Mouse (Mus musculus): ENCODE measurements around the gene Ippk. TPM values are rescaled to one million over a fixed set of nuclear protein-coding genes. Genes with fewer than 3 reads are reported as not detected.

The Ippk gene
- polyA plus RNA-seq, 1 experiment from 2014 or later, result 12.6 TPM

GRCm38 (mm10) chr13:49382997-49383396 lies 38.1 kb upstream of the Ippk start:
- H3K27ac ChIP-seq (ENCODE audit: low read depth, low read length), result no peak overlapping the region
- DNase-seq (ENCODE audit: low spot score) (no peak), ATAC-seq (no peak)
- no peaks in the 10 kb centered on the region for H3K27me3 ChIP-seq (replicated peaks; ENCODE audit: control insufficient read depth, insufficient read depth, low read length)
- no peak overlapping the region for H3K4me2 ChIP-seq (ENCODE audit: low read length)
- peaks cover 87% of the 10 kb centered on the region for H3K36me3 ChIP-seq (ENCODE audit: control insufficient read depth, insufficient read depth, low read length)
- H3K9me3 ChIP-seq (replicated peaks; ENCODE audit: control insufficient read depth, low read length), result no peaks in the 10 kb centered on the region
- 96% methylated on average over 23 of the region's 23 CpGs for WGBS
- no peak overlapping the region for H3K4me3 ChIP-seq (ENCODE audit: low read depth, low read length)
- H3K9ac ChIP-seq (ENCODE audit: low read length), result no peak overlapping the region
- no peaks in the 10 kb centered on the region for H3K4me1 ChIP-seq (ENCODE audit: control insufficient read depth, insufficient read depth, low read length)

- no peak for ATAC-seq
- H3K9me3 ChIP-seq (replicated peaks; ENCODE audit: control insufficient read depth, low read length), result no peaks in the 10 kb centered on the region
- WGBS, result 81% methylated on average over 16 of the region's 16 CpGs
- peaks cover 75% of the 10 kb centered on the region for H3K36me3 ChIP-seq (ENCODE audit: control insufficient read depth, insufficient read depth, low read length)
- H3K27ac ChIP-seq (ENCODE audit: low read depth, low read length), result no peak overlapping the region
- no peak overlapping the region for H3K4me2 ChIP-seq (ENCODE audit: low read length)
- H3K4me3 ChIP-seq (ENCODE audit: low read depth, low read length), result no peak overlapping the region
- H3K27me3 ChIP-seq (replicated peaks; ENCODE audit: control insufficient read depth, insufficient read depth, low read length), result no peaks in the 10 kb centered on the region
- DNase-seq (ENCODE audit: low spot score), result no peak
- no peaks in the 10 kb centered on the region for H3K4me1 ChIP-seq (ENCODE audit: control insufficient read depth, insufficient read depth, low read length)
- H3K9ac ChIP-seq (ENCODE audit: low read length), result no peak overlapping the region
Observed at GRCm38 (mm10) chr13:49384751-49385463, 36.1 kb upstream of the Ippk start.

- H3K4me1 ChIP-seq (ENCODE audit: control insufficient read depth, insufficient read depth, low read length), result no peaks in the 10 kb centered on the region
- no peaks in the 10 kb centered on the region for H3K9me3 ChIP-seq (replicated peaks; ENCODE audit: control insufficient read depth, low read length)
- WGBS, result 94% methylated on average over 2 of the region's 2 CpGs
- H3K4me3 ChIP-seq (ENCODE audit: low read depth, low read length), result no peak overlapping the region
- ATAC-seq, result no peak
- H3K4me2 ChIP-seq (ENCODE audit: low read length), result no peak overlapping the region
- peaks cover 22% of the 10 kb centered on the region for H3K36me3 ChIP-seq (ENCODE audit: control insufficient read depth, insufficient read depth, low read length)
- no peak overlapping the region for H3K9ac ChIP-seq (ENCODE audit: low read length)
- DNase-seq (ENCODE audit: low spot score), result no peak
- no peaks in the 10 kb centered on the region for H3K27me3 ChIP-seq (replicated peaks; ENCODE audit: control insufficient read depth, insufficient read depth, low read length)
- no peak overlapping the region for H3K27ac ChIP-seq (ENCODE audit: low read depth, low read length)
Observed at GRCm38 (mm10) chr13:49391374-49391773, 29.7 kb upstream of the Ippk start.

- Histone ChIP-seq H3K4me3 (ENCODE audit: low read depth, low read length) (no peak overlapping the region), H3K36me3 (ENCODE audit: control insufficient read depth, insufficient read depth, low read length) (0 out of 2 replicates have a peak, but pooled peaks cover 14% of the 10 kb centered on the region), H3K9ac (ENCODE audit: low read length) (no peak overlapping the region), H3K9me3 (replicated peaks; ENCODE audit: control insufficient read depth, low read length) (no peaks in the 10 kb centered on the region), H3K27me3 (replicated peaks; ENCODE audit: control insufficient read depth, insufficient read depth, low read length) (no peaks in the 10 kb centered on the region), H3K27ac (ENCODE audit: low read depth, low read length) (no peak overlapping the region), H3K4me2 (ENCODE audit: low read length) (no peak overlapping the region), H3K4me1 (ENCODE audit: control insufficient read depth, insufficient read depth, low read length) (no peaks in the 10 kb centered on the region)
- WGBS, result 100% methylated on average over 1 of the region's 1 CpGs
- DNase-seq (ENCODE audit: low spot score), result no peak
- no peak for ATAC-seq
Observed at GRCm38 (mm10) chr13:49393579-49393978, 27.5 kb upstream of the Ippk start.

GRCm38 (mm10) chr13:49394886-49395447 lies 26.1 kb upstream of the Ippk start:
- Histone ChIP-seq H3K9ac (ENCODE audit: low read length) (no peak overlapping the region), H3K4me3 (ENCODE audit: low read depth, low read length) (no peak overlapping the region), H3K27me3 (replicated peaks; ENCODE audit: control insufficient read depth, insufficient read depth, low read length) (no peaks in the 10 kb centered on the region), H3K9me3 (replicated peaks; ENCODE audit: control insufficient read depth, low read length) (no peaks in the 10 kb centered on the region), H3K4me2 (ENCODE audit: low read length) (no peak overlapping the region), H3K27ac (ENCODE audit: low read depth, low read length) (no peak overlapping the region), H3K36me3 (ENCODE audit: control insufficient read depth, insufficient read depth, low read length) (0 out of 2 replicates have a peak, but pooled peaks cover 6% of the 10 kb centered on the region), H3K4me1 (ENCODE audit: control insufficient read depth, insufficient read depth, low read length) (no peaks in the 10 kb centered on the region)
- ATAC-seq (no peak), DNase-seq (ENCODE audit: low spot score) (no peak)
- WGBS, result 99% methylated on average over 3 of the region's 3 CpGs

GRCm38 (mm10) chr13:49396798-49397197 lies 24.3 kb upstream of the Ippk start:
- Histone ChIP-seq H3K4me1 (ENCODE audit: control insufficient read depth, insufficient read depth, low read length) (no peaks in the 10 kb centered on the region), H3K27me3 (replicated peaks; ENCODE audit: control insufficient read depth, insufficient read depth, low read length) (no peaks in the 10 kb centered on the region), H3K36me3 (ENCODE audit: control insufficient read depth, insufficient read depth, low read length) (no peaks in the 10 kb centered on the region), H3K4me3 (ENCODE audit: low read depth, low read length) (no peak overlapping the region), H3K27ac (ENCODE audit: low read depth, low read length) (no peak overlapping the region), H3K9me3 (replicated peaks; ENCODE audit: control insufficient read depth, low read length) (no peaks in the 10 kb centered on the region), H3K9ac (ENCODE audit: low read length) (no peak overlapping the region), H3K4me2 (ENCODE audit: low read length) (no peak overlapping the region)
- ATAC-seq, result no peak
- WGBS, result 91% methylated on average over 1 of the region's 1 CpGs
- DNase-seq (ENCODE audit: low spot score), result no peak

- DNase-seq (ENCODE audit: low spot score) (no peak), ATAC-seq (no peak)
- no peaks in the 10 kb centered on the region for H3K36me3 ChIP-seq (ENCODE audit: control insufficient read depth, insufficient read depth, low read length)
- no peak overlapping the region for H3K27ac ChIP-seq (ENCODE audit: low read depth, low read length)
- H3K4me2 ChIP-seq (ENCODE audit: low read length), result no peak overlapping the region
- no peaks in the 10 kb centered on the region for H3K4me1 ChIP-seq (ENCODE audit: control insufficient read depth, insufficient read depth, low read length)
- H3K9me3 ChIP-seq (replicated peaks; ENCODE audit: control insufficient read depth, low read length), result no peaks in the 10 kb centered on the region
- WGBS, result 91% methylated on average over 8 of the region's 8 CpGs
- H3K9ac ChIP-seq (ENCODE audit: low read length), result no peak overlapping the region
- no peak overlapping the region for H3K4me3 ChIP-seq (ENCODE audit: low read depth, low read length)
- no peaks in the 10 kb centered on the region for H3K27me3 ChIP-seq (replicated peaks; ENCODE audit: control insufficient read depth, insufficient read depth, low read length)
Observed at GRCm38 (mm10) chr13:49398191-49398590, 22.9 kb upstream of the Ippk start.

GRCm38 (mm10) chr13:49400139-49400538 lies 20.9 kb upstream of the Ippk start:
- 65% methylated on average over 6 of the region's 6 CpGs for WGBS
- no peaks in the 10 kb centered on the region for H3K9me3 ChIP-seq (replicated peaks; ENCODE audit: control insufficient read depth, low read length)
- H3K4me2 ChIP-seq (ENCODE audit: low read length), result no peak overlapping the region
- no peaks in the 10 kb centered on the region for H3K4me1 ChIP-seq (ENCODE audit: control insufficient read depth, insufficient read depth, low read length)
- H3K9ac ChIP-seq (ENCODE audit: low read length), result no peak overlapping the region
- DNase-seq (ENCODE audit: low spot score), result peak; percentile 64
- no peaks in the 10 kb centered on the region for H3K27me3 ChIP-seq (replicated peaks; ENCODE audit: control insufficient read depth, insufficient read depth, low read length)
- H3K4me3 ChIP-seq (ENCODE audit: low read depth, low read length), result no peak overlapping the region
- no peak overlapping the region for H3K27ac ChIP-seq (ENCODE audit: low read depth, low read length)
- ATAC-seq, result peak; percentile 61; the same call in 1 of the 2 replicates
- H3K36me3 ChIP-seq (ENCODE audit: control insufficient read depth, insufficient read depth, low read length), result no peaks in the 10 kb centered on the region

GRCm38 (mm10) chr13:49402628-49403027 lies 18.4 kb upstream of the Ippk start:
- WGBS, result 76% methylated on average over 2 of the region's 2 CpGs
- no peak for ATAC-seq
- DNase-seq (ENCODE audit: low spot score), result no peak

More at GRCm38 (mm10) chr13:49402628-49403027, 18.4 kb upstream of the Ippk start:
- Histone ChIP-seq H3K9me3 (replicated peaks; ENCODE audit: control insufficient read depth, low read length) (no peaks in the 10 kb centered on the region), H3K27ac (ENCODE audit: low read depth, low read length) (no peak overlapping the region), H3K36me3 (ENCODE audit: control insufficient read depth, insufficient read depth, low read length) (no peaks in the 10 kb centered on the region), H3K27me3 (replicated peaks; ENCODE audit: control insufficient read depth, insufficient read depth, low read length) (no peaks in the 10 kb centered on the region), H3K4me3 (ENCODE audit: low read depth, low read length) (no peak overlapping the region), H3K4me1 (ENCODE audit: control insufficient read depth, insufficient read depth, low read length) (no peaks in the 10 kb centered on the region), H3K9ac (ENCODE audit: low read length) (no peak overlapping the region), H3K4me2 (ENCODE audit: low read length) (no peak overlapping the region)

All from forebrain, embryonic 14.5 days (tissue).